Mouse (Mus musculus) embryonic facial prominence, embryonic 11.5 days (tissue): ENCODE measurements at regions not wholly inside any gene's neighbourhood (a gene's known extent, or its start where the extent isn't known, plus 50 kb on each side); places are given as distances from the start of the nearest gene placed in this dataset.

Experiments used
- ATAC-seq: fragments of 200-750 bp; cut with Nextera tagmentation; replicated peaks from 2 replicates; pipeline ENCODE4 v1.8.0; 2017; ENCODE audit warnings: low read depth; ENCODE audit not compliant: insufficient number of reproducible peaks, low FRiP score, low TSS enrichment
- DNase-seq: peaks from one replicate; pipeline ENCODE4 v3.0.0-alpha.2; 2015; ENCODE audit warnings: low spot score
- H3K27ac ChIP-seq: fragments of 300-500 bp; sonication (generic); replicated peaks from 2 replicates; pipeline ENCODE4 v1.5.1; 2014; ENCODE audit warnings: mild to moderate bottlenecking, low read depth, low read length, control low read depth
- H3K27me3 ChIP-seq: fragments of 300-500 bp; sonication (generic); 2 replicates; pipeline ENCODE4 v1.6.1; 2014; ENCODE audit warnings: mild to moderate bottlenecking, low read length, moderate library complexity, mixed read lengths; ENCODE audit not compliant: control insufficient read depth, insufficient read depth
- H3K36me3 ChIP-seq: fragments of 300-500 bp; sonication (generic); replicated peaks from 2 replicates; pipeline ENCODE4 v1.6.1; 2014; ENCODE audit warnings: low read depth, mild to moderate bottlenecking, low read length, moderate library complexity, mixed read lengths; ENCODE audit not compliant: control insufficient read depth, insufficient read depth
- H3K4me1 ChIP-seq: fragments of 300-500 bp; sonication (generic); 2 replicates; pipeline ENCODE4 v1.6.1; 2014; ENCODE audit warnings: low read length, mixed read lengths; ENCODE audit not compliant: control insufficient read depth, insufficient read depth
- H3K4me2 ChIP-seq: fragments of 300-500 bp; sonication (generic); 2 replicates; pipeline ENCODE4 v1.6.1; 2014; ENCODE audit warnings: low read depth, mild to moderate bottlenecking, control low read depth, low read length, moderate library complexity
- H3K4me3 ChIP-seq: fragments of 300-500 bp; sonication (generic); 2 replicates; pipeline ENCODE4 v1.5.1; 2014; ENCODE audit warnings: low read depth, low read length, control low read depth
- H3K9ac ChIP-seq: fragments of 300-500 bp; sonication (generic); replicated peaks from 2 replicates; pipeline ENCODE4 v1.6.1; 2014; ENCODE audit warnings: mild to moderate bottlenecking, control low read depth, low read length
- H3K9me3 ChIP-seq: fragments of 300-500 bp; sonication (generic); replicated peaks from 2 replicates; pipeline ENCODE4 v1.6.1; 2016; ENCODE audit warnings: mild to moderate bottlenecking, low read length, inconsistent platforms, mixed read lengths; ENCODE audit not compliant: control insufficient read depth
- WGBS: fragments of 180-500 bp; shearing (Covaris S2); extraction: QIAGEN DNeasy Blood & Tissue Kit; methylation state at CpG from one replicate; pipeline ENCODE4 v1.1.7; 2014; 5-methylcytosine and 5-hydroxymethylcytosine counted together

- H3K9ac ChIP-seq, result no peak overlapping the region
- no peak overlapping the region for H3K4me2 ChIP-seq
- 62% methylated on average over 9 of the region's 9 CpGs for WGBS
- no peaks in the 10 kb centered on the region for H3K4me1 ChIP-seq
- H3K27me3 ChIP-seq, result no peaks in the 10 kb centered on the region
- H3K27ac ChIP-seq, result no peak overlapping the region
- DNase-seq (no peak), ATAC-seq (no peak)
- no peak overlapping the region for H3K4me3 ChIP-seq
- no peaks in the 10 kb centered on the region for H3K9me3 ChIP-seq
- no peaks in the 10 kb centered on the region for H3K36me3 ChIP-seq
Measured at GRCm38 (mm10) chr1:73591342-73592099, 532.7 kb downstream of the Tns1 start.

DNA sequence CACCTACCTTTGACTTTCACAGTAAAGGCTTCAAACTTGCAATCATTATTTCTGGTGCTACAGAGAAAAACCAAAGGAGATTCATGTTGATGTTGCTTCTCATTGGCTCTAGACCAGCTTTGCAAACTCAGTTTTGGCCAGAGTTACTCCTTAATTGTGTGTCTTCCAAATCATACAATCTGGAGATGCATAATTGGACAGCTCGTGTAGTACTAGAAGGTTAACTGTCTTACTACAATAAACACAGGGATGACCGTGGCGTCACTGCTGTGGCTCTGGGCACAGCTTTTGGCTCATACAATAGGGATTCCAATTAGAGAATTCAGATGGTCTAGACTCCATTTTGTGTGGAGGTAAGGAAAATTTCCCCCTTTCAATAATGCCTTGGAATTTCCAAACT, 544.6 kb downstream of the Tns1 start:
- Histone ChIP-seq H3K27ac (no peak overlapping the region), H3K4me3 (no peak overlapping the region), H3K4me1 (no peaks in the 10 kb centered on the region), H3K36me3 (no peaks in the 10 kb centered on the region), H3K27me3 (no peaks in the 10 kb centered on the region), H3K4me2 (no peak overlapping the region), H3K9me3 (no peaks in the 10 kb centered on the region), H3K9ac (no peak overlapping the region)
- ATAC-seq (no peak), DNase-seq (no peak)
- WGBS, result 85% methylated on average over 3 of the region's 3 CpGs

GRCm38 (mm10) chr1:73577019-73577418, 547.2 kb downstream of the Tns1 start:
- Histone ChIP-seq H3K4me3 (no peak overlapping the region), H3K27ac (no peak overlapping the region), H3K9ac (no peak overlapping the region), H3K4me2 (no peak overlapping the region), H3K27me3 (no peaks in the 10 kb centered on the region), H3K4me1 (no peaks in the 10 kb centered on the region), H3K36me3 (no peaks in the 10 kb centered on the region), H3K9me3 (no peaks in the 10 kb centered on the region)
- ATAC-seq (no peak), DNase-seq (no peak)
- 86% methylated on average over 1 of the region's 1 CpGs for WGBS

GRCm38 (mm10) chr1:73575694-73576093, 548.6 kb downstream of the Tns1 start:
- WGBS, result 63% methylated on average over 1 of the region's 1 CpGs
- no peak overlapping the region for H3K4me3 ChIP-seq
- no peak for DNase-seq
- H3K27ac ChIP-seq, result no peak overlapping the region
- no peaks in the 10 kb centered on the region for H3K36me3 ChIP-seq
- ATAC-seq, result no peak
- no peak overlapping the region for H3K9ac ChIP-seq
- H3K4me1 ChIP-seq, result no peaks in the 10 kb centered on the region
- H3K4me2 ChIP-seq, result no peak overlapping the region
- H3K9me3 ChIP-seq, result no peaks in the 10 kb centered on the region
- no peaks in the 10 kb centered on the region for H3K27me3 ChIP-seq

GRCm38 (mm10) chr1:73570944-73571343, 553.3 kb downstream of the Tns1 start:
- WGBS, result 92% methylated on average over 3 of the region's 3 CpGs
- Histone ChIP-seq H3K9me3 (no peaks in the 10 kb centered on the region), H3K4me1 (no peaks in the 10 kb centered on the region), H3K27ac (no peak overlapping the region), H3K9ac (no peak overlapping the region), H3K27me3 (no peaks in the 10 kb centered on the region), H3K36me3 (no peaks in the 10 kb centered on the region), H3K4me3 (no peak overlapping the region), H3K4me2 (no peak overlapping the region)
- no peak for DNase-seq
- ATAC-seq, result no peak

GRCm38 (mm10) chr1:73566770-73567169, 551.1 kb upstream of the Tnp1 start:
- Histone ChIP-seq H3K4me1 (no peaks in the 10 kb centered on the region), H3K27me3 (no peaks in the 10 kb centered on the region), H3K9ac (no peak overlapping the region), H3K36me3 (no peaks in the 10 kb centered on the region), H3K4me2 (no peak overlapping the region), H3K27ac (no peak overlapping the region), H3K4me3 (no peak overlapping the region), H3K9me3 (no peaks in the 10 kb centered on the region)
- ATAC-seq (no peak), DNase-seq (no peak)
- WGBS, result 89% methylated on average over 3 of the region's 3 CpGs

DNA sequence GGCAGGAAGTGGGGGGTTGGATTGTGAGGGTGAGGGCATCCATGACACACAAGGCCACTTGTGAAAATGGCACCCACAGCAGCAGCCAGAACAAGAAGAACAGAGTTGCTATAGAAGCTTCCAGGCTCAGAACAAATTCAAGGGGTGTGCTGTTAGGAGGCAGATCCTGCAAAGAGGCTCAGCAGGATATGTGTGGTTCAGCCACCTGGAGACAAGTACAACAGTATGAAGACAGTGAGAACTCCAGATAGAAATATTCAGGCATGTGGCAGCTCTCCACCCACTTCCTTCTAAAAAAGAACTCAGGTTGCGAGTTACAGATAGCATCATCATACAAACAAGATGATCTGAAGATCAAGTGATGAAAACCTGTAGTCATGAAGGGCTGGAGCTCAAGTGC, 544.9 kb upstream of the Tnp1 start:
- H3K9ac ChIP-seq, result no peak overlapping the region

GRCm38 (mm10) chr1:73547877-73548276, 532.2 kb upstream of the Tnp1 start:
- Histone ChIP-seq H3K27me3 (no peaks in the 10 kb centered on the region), H3K9ac (no peak overlapping the region), H3K9me3 (no peaks in the 10 kb centered on the region), H3K4me3 (no peak overlapping the region), H3K4me1 (no peaks in the 10 kb centered on the region), H3K36me3 (no peaks in the 10 kb centered on the region), H3K27ac (no peak overlapping the region), H3K4me2 (no peak overlapping the region)
- ATAC-seq (no peak), DNase-seq (no peak)
- 84% methylated on average over 3 of the region's 3 CpGs for WGBS

More for the DNA sequence above, 544.9 kb upstream of the Tnp1 start:
- H3K4me1 ChIP-seq, result no peaks in the 10 kb centered on the region
- H3K27me3 ChIP-seq, result no peaks in the 10 kb centered on the region
- H3K9me3 ChIP-seq, result no peaks in the 10 kb centered on the region
- no peak overlapping the region for H3K27ac ChIP-seq
- ATAC-seq, result no peak
- no peak for DNase-seq
- WGBS, result 82% methylated on average over 1 of the region's 1 CpGs
- no peak overlapping the region for H3K4me2 ChIP-seq
- H3K4me3 ChIP-seq, result no peak overlapping the region
- H3K36me3 ChIP-seq, result no peaks in the 10 kb centered on the region
